Mouse (Mus musculus): ENCODE results near the gene Zbtb44.
"Not testable (repeated sequence)": the region's sequence is repeated elsewhere in the genome, so short reads cannot be mapped to it uniquely, and the experiment has no call there.

Zbtb44 gene

DNA sequence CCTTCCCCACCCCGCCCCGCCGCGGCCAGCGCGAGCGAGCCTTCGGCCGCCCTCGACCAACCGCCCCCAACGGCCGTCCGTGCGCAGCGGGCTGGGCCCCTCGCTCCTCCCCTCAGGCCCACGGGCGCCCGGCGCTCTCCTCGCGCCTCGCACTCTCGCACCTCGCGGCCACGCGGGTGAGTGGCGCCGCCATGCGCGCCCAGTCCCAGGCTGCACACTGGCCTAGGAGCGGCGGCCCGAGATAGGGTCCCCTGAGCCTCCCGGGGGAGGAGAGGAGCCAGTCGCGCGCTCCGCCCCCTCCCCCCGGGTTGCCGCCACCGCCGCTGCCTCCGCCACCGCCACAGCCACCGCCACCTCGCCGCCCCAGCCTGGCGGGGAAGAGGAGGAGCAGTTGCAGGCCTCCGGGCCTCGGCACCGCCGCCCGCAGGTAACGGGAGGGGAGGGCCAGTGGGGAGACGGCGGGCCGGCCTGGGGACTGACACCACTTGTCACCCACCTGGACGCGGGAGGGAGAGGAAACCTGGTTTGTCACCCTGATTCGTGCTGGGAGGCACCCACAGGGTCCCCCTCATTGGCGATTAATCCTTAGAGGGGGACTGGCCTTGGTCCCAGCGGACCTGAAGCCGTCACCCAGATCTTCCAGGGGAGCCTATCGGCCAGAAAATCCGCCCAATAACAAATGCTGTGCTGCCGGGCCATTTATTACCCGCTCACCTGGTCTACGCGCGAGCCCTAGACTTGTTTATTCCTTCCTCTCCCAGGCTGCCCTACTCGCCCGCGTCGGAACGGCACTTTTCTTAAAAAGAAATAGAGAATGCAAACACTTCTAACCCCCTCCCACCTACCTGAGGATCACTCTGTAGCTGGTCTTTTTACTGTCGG, at the start of gene Zbtb44:
TSS of gene Zbtb44 (plus strand) at position 113 of the 882 bp plus-strand sequence.
- DNase-seq (ENCODE audit: low spot score) = peak; percentile 32

DNA sequence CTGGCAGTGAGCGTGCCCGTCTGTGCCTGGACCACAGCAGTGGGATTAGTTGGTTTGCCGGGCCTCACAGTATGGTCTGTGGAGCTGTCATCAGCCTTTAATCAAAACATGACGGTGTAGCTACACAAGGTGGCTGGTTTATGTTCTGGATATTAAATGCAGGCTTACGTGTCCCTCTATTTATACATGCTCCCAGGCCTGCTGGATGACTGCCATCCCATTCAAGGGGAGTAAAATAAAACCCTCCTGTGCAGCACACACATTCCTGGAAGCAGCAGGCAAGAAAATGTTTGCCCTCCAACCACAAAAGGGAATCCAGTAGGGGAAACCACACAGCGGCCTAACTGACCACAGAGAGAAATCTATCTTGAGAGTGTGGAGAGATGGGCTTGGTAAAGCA, 44.7 kb upstream of the Zbtb44 start:
- DNase-seq (ENCODE audit: low spot score) = no peak

GRCm38 (mm10) chr9:30993106-30993505, 37.3 kb upstream of the Zbtb44 start:
- no peak for DNase-seq (ENCODE audit: low spot score)

GRCm38 (mm10) chr9:30996590-30997562, 33.6 kb upstream of the Zbtb44 start:
- peak; percentile 6 for DNase-seq (ENCODE audit: low spot score)

DNA sequence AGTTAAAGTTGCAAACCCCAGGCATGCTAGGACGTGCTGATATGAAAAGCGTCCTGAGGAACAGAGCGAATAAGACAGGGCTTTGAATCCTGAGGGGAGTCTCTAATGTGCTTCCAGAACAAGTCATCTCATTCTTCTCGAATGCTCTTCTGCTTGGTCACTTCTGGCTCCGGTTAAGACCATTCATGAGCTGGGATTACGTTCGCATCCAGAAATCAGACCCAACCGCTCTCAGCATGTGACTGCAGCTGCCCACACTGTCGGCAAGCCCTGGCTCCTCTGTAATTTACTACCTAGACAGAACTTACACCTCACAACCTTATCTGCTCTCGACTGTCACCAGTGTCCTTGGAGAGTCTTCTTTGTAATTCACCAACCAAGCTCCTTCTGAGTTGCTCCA, 29.8 kb upstream of the Zbtb44 start:
- DNase-seq (ENCODE audit: low spot score) = no peak

DNA sequence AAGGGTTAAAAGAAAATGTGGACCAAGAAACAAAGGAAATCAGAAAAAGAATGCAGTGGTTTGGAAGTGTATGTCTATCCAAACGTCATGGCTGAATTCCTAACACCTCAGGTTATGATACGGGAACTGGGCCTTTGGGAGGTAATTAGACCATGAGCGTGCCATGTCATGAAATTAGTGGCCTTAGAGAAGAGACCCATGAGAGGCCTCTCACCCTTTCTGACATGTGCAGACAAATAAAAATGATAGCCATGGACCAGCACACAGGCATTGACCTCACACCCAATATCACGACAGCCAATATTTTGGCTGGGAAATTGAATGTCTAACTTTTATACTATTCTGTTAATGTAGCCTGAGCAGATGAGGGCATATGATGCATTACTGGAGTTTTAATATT, 27.9 kb upstream of the Zbtb44 start:
- DNase-seq (ENCODE audit: low spot score) = no peak

GRCm38 (mm10) chr9:31009334-31009733, 21.1 kb upstream of the Zbtb44 start:
- DNase-seq (ENCODE audit: low spot score) = no peak

GRCm38 (mm10) chr9:31010040-31010439, 20.4 kb upstream of the Zbtb44 start:
- DNase-seq (ENCODE audit: low spot score) = no peak

DNA sequence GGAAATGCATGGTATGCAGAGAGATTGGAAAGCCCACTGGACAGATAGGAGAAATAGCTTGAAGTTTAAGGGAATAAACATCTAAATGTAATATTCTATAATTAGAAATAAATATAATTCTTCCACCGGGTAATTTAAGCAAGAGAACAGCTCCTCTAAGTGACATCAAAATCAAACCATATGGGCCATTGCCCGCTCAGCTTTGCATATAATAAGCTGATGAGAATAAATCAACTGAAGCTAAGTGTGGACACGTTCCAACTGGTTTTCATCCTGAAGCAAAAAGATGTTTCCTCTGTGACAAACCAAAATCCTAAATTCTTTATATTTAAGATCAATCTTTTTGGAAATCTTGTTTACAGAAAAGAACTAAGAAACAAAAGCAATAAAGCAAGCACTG, 19.7 kb upstream of the Zbtb44 start:
- no peak for DNase-seq (ENCODE audit: low spot score)

DNA sequence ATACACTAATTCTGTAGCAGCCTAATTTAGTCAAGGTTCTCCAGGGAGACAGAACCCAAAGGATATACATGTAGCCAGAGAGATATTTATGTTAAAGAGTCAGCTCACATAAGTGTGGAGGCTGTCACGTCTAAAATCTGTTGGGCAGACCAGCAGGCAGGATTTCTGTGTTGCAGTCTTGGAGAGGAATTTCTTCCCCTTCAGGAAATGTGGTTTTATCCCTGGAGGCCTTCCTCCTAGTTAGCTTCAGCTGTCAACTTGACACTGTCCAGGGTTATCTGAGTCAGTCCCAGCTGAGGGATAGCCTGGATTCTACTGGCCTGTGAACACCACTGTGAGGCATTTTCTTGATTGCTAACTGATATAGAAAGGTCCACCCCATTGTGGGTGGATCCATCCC, 18.9 kb upstream of the Zbtb44 start:
- DNase-seq (ENCODE audit: low spot score) = no peak

DNA sequence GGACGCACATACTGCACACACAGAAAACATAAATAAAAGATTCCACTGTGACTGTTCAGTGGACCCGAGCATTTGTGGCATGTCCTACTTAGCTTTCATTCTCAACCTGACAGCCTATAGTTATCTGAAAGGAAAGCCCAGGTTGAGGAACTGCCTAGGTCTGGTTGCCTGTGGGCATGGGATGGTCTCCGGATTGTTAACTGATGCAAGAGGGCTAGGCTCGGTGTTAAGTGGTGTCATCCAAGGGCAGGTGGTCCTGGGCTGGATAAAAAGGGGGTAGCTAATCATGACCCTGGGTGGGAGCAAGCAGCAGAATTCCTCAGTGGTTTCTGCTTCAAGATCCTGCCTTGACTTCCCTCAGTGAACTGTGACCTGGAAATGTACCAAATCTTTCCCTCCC, 17.8 kb upstream of the Zbtb44 start:
- no peak for DNase-seq (ENCODE audit: low spot score)

DNA sequence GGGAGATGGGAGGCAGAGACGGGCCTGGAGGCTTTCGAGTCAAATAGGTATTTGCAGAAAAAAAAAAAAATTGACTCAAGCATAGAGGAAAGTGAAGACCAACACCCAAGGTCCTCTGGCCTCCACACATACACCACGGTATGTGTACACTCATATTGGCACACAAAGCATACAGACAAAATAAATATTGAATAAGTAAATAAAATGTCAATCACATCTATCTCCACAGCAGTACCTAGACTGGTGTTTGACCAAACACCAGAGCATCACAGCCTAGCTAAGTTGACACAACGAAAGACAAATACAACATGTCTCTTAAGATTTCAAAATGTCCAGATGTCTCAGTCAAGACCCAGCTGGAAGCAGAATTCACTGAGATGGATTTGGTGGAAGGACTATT, 17.0 kb upstream of the Zbtb44 start:
- DNase-seq (ENCODE audit: low spot score) = no peak

- no peak for DNase-seq (ENCODE audit: low spot score)
Measured at GRCm38 (mm10) chr9:31017616-31018015, 12.8 kb upstream of the Zbtb44 start.

DNA sequence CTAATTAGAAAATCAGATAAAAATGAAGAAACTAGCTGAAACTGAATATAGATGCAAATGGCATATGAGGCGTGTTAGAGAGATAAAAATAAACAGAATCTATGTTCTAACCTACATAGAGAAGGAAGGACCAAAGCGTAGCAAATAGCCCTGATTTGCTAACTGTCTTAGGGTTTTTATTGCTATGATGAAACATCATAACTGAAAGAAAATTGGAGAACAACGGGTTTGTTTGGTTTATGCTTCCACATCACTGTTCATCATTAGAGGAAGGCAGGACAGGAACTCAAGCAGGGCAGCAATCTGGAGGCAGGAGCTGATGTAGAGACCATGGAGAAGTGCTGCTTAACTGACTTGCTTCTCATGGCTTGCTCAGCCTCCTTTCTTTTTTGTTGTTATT, 12.3 kb upstream of the Zbtb44 start:
- DNase-seq (ENCODE audit: low spot score) = no peak

DNA sequence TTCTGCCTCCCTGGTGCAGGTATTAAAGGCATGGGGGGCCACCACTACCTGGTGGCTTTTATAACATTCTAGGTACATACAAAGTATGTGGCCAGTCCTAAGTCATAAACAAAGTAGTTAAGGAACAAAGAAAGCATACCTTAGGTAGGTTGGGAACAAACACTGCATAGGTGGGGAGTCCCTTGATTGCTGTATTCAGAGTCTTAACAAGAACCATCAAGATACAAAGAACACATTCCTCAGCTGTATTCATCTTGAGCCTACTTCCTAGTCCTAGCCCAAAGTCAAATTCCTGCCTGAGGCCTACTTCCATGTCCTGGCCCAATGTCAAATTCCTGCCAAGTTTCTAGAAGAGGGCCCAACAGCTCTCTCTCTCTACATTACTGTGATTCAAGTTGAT, 11.7 kb upstream of the Zbtb44 start:
- no peak for DNase-seq (ENCODE audit: low spot score)

- DNase-seq (ENCODE audit: low spot score) = no peak
Measured at GRCm38 (mm10) chr9:31028251-31028650, 2.2 kb upstream of the Zbtb44 start.

DNA sequence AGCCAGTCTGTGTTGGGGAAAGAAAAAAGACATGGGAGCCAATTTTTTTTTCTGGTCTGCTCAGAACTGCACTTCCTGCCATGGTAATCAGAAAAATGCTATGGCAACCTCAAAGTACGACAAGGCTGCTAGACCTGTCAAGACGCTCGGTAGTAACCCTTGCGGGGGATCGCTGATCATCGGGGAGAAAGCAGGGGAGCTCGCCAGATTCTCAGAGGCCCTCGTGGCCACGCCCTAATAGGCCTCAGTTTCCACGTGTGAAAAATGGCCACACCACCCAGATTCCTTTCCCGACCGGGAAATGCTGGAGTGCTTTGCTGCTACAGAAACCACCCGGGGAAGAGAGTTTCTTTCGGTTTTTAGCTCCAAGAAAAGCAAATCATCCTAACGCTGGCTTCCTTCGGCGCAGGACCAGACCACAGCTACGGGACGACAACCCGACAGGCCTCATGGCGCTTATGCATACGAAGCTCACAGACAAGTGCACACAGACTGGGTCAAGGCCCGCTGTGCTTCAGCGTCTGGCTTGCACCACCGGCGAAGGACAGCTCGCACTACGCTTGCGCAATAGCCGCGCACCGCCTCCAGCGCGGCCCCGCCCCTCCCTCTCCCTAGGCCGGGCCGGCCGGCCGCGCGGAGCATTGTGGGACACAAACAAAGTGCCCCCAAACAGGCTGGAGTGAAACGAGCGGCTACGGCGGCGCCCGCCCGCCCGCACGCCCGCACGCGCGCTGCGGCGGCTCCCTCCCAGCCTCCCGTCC, 513 bp upstream of the Zbtb44 start:
- peak; percentile 97 for DNase-seq (ENCODE audit: low spot score)

DNA sequence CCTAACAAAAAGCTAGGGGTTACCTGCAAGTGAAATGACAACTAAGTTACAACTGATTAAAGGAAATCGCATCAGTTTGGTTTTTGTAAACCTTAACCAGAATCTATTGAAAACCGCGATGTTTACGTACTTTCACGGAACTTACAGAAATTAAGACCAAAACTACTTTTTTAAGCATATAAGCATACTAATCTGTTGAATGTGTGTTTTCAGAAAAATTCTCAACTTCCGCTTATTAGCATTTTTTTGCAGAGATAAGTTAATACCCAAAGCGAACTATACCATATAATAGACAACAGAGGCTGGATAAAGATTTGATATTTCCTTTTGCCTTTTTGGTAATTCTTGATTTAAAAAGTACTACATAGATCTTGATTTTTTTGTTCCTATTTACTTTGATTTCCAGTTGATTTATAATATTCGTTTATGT, 985 bp downstream of the Zbtb44 start:
- no peak for DNase-seq (ENCODE audit: low spot score)

DNA sequence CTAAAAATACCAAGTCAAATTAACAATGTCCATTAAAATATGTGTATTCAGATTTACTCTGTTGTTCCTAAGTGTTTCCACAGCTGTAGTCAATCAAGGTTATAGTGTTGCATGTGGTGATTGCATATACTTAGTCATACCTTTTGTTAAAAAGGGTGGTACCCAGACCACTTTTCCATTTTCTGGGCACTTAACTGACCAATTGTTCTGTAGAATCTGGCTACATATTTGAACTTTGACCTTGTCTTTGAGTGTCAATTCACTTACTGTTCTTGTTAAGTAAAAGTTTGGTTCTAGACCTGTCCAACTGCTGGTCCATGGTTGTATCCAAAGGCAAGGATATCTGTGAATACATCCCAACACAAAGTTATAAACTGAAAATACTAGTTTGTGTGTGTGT, 2.1 kb downstream of the Zbtb44 start:
- no peak for DNase-seq (ENCODE audit: low spot score)

- DNase-seq (ENCODE audit: low spot score) = no peak
Measured at GRCm38 (mm10) chr9:31050208-31050607, 19.8 kb downstream of the Zbtb44 start.

DNA sequence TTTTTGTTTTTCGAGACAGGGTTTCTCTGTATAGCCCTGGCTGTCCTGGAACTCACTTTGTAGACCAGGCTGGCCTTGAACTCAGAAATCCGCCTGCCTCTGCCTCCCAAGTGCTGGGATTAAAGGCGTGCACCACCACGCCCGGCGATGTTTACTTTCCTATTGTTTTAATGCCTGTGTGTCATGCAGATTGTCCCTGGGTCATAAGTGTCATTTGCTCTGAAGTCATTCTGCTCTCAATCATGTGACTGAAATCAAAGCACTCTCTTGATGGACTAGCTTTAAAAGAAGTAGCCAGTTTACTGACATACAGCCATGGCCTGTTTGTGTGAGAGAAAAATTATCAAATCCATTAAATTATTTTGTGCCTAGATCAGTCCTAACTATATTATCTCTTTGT, 21.1 kb downstream of the Zbtb44 start:
- DNase-seq (ENCODE audit: low spot score) = not testable (repeated sequence)

DNA sequence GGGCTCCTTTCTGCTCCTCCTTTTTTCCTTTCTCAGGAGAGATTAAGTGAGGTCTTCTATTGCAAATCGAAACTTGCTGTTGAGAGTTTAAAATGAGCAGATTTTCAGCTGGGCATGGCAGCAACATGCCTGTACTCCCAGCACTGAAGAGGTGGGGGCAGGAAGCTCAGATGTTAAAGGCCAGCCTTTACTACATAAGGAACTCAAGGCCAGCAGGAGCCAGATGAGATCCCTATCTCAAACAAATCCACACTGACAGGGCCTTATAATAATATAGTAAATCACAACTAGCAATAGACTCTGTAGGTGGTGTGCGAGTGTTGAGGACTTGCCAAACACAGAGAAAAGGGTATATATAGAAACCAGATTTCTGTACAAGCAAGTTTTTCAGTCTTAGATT, 28.3 kb downstream of the Zbtb44 start:
- DNase-seq (ENCODE audit: low spot score) = no peak
